Mouse (Mus musculus): ENCODE results near the gene Ppia. TPM values are rescaled to one million over a fixed set of nuclear protein-coding genes. Genes with fewer than 3 reads are reported as not detected.

Ppia gene
- polyA plus RNA-seq, 1 experiment from 2014 or later = 4,427 TPM

Small RNAs within 50 kb of the gene (microRNA-seq; reads per million reads assigned to microRNA genes)
- gene Mir7651 = 1.9 reads per million, percentile 6 among the genes with 10 or more reads in this experiment

Other genes starting within 250 kb of the Ppia start
- gene A730071L15Rik, start 215.4 kb upstream of the Ppia start, polyA plus RNA-seq (2014; fragmentation: Nextera tagmentation; extraction: Ambion mirVana) = 0.31 and 0.42 TPM in 2 replicates
- gene Nudcd3, start 215.0 kb upstream of the Ppia start, polyA plus RNA-seq (2014; fragmentation: Nextera tagmentation; extraction: Ambion mirVana) = 57.0 and 57.7 TPM in 2 replicates
- 0.04 and 0.14 TPM in 2 replicates for gene Npc1l1, start 185.3 kb upstream of the Ppia start, polyA plus RNA-seq (2014; fragmentation: Nextera tagmentation; extraction: Ambion mirVana)
- 68.1 and 69.9 TPM in 2 replicates for gene Ddx56, start 147.7 kb upstream of the Ppia start, polyA plus RNA-seq (2014; fragmentation: Nextera tagmentation; extraction: Ambion mirVana)
- 117 and 121 TPM in 2 replicates for gene Tmed4, start 140.6 kb upstream of the Ppia start, polyA plus RNA-seq (2014; fragmentation: Nextera tagmentation; extraction: Ambion mirVana)
- gene Ogdh, start 123.8 kb upstream of the Ppia start, polyA plus RNA-seq (2014; fragmentation: Nextera tagmentation; extraction: Ambion mirVana) = 123 and 130 TPM in 2 replicates
- 31.7 and 33.5 TPM in 2 replicates for gene Zmiz2, start 26.4 kb upstream of the Ppia start, polyA plus RNA-seq (2014; fragmentation: Nextera tagmentation; extraction: Ambion mirVana)
- 239 and 249 TPM in 2 replicates for gene H2afv, start 29.0 kb downstream of the Ppia start, polyA plus RNA-seq (2014; fragmentation: Nextera tagmentation; extraction: Ambion mirVana)
- gene Purb, start 60.5 kb downstream of the Ppia start, polyA plus RNA-seq (2014; fragmentation: Nextera tagmentation; extraction: Ambion mirVana) = 9.8 and 9.9 TPM in 2 replicates
- 0.31 and 0.74 TPM in 2 replicates for gene Myo1g, start 105.5 kb downstream of the Ppia start, polyA plus RNA-seq (2014; fragmentation: Nextera tagmentation; extraction: Ambion mirVana)
- gene Ccm2, start 131.4 kb downstream of the Ppia start, polyA plus RNA-seq (2014; fragmentation: Nextera tagmentation; extraction: Ambion mirVana) = 89.0 and 89.4 TPM in 2 replicates
- 75.2 and 75.9 TPM in 2 replicates for gene Nacad, start 190.6 kb downstream of the Ppia start, polyA plus RNA-seq (2014; fragmentation: Nextera tagmentation; extraction: Ambion mirVana)
- 25.7 and 26.5 TPM in 2 replicates for gene Tbrg4, start 210.6 kb downstream of the Ppia start, polyA plus RNA-seq (2014; fragmentation: Nextera tagmentation; extraction: Ambion mirVana)
- gene Wap, start 223.2 kb downstream of the Ppia start, polyA plus RNA-seq (2014; fragmentation: Nextera tagmentation; extraction: Ambion mirVana) = not detected in 2 replicates
- gene Ramp3, start 243.1 kb downstream of the Ppia start, polyA plus RNA-seq (2014; fragmentation: Nextera tagmentation; extraction: Ambion mirVana) = 22.1 and 26.7 TPM in 2 replicates

Measured in hindbrain, embryonic 14.5 days (tissue).